Mouse (Mus musculus): Measurements from ENCODE around the gene Tob2. TPM values are rescaled to one million over a fixed set of nuclear protein-coding genes. Genes with fewer than 3 reads are reported as not detected.

Gene Tob2
- polyA plus RNA-seq, 1 experiment from 2014 or later: 20.3 TPM

DNA sequence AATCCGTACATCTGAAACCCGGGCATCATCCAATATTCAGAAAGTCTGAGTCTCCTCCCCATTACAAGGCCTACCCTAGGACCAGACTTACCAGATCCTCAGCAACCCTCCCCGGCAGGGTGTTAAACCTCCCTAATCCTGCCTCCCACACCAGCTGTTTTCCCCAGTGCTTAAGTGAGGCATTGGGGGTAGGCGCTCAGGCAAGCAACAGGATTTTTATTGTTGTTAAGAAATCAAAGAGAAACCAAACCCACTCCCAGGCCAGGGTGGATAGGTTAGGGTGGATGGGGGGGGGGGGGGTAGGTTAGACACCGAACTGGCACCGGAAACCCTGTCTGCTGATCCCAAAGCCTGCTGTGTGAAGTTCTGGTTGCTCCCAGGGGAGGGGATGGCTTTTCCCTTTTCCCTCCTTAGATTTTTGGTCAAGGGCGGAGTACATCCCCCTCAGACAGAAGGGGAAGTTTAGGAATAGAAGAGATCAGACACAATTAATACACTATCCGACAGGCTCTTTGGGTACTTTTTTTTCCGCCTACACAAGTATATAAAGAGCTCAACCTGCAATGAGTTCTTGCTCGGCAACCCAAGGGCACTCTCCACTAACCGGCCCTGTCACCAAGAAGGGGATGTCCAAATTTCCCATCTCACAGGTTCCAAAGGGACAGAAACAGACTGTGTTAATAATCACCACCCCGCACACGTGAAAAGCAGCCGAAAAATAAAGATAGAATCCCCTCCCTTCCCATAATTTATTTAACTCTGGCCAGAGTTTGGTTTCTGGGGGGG, 1.5 kb downstream of the Tob2 start:
- 1% methylated on average over 14 of the region's 14 CpGs for WGBS
- Histone ChIP-seq H3K36me3 (replicated peaks) (peaks cover 31% of the 10 kb centered on the region), H3K9me3 (no peaks in the 10 kb centered on the region), H3K4me1 (peaks cover 37% of the 10 kb centered on the region), H3K27me3 (replicated peaks; ENCODE audit: low read depth, poor library complexity, severe bottlenecking) (no peaks in the 10 kb centered on the region), H3K4me3 (peak overlapping the region; percentile 89), H3K27ac (replicated peaks) (peak overlapping the region; percentile 93)
- DNase-seq (ENCODE audit: low spot score): peak; percentile 30

DNA sequence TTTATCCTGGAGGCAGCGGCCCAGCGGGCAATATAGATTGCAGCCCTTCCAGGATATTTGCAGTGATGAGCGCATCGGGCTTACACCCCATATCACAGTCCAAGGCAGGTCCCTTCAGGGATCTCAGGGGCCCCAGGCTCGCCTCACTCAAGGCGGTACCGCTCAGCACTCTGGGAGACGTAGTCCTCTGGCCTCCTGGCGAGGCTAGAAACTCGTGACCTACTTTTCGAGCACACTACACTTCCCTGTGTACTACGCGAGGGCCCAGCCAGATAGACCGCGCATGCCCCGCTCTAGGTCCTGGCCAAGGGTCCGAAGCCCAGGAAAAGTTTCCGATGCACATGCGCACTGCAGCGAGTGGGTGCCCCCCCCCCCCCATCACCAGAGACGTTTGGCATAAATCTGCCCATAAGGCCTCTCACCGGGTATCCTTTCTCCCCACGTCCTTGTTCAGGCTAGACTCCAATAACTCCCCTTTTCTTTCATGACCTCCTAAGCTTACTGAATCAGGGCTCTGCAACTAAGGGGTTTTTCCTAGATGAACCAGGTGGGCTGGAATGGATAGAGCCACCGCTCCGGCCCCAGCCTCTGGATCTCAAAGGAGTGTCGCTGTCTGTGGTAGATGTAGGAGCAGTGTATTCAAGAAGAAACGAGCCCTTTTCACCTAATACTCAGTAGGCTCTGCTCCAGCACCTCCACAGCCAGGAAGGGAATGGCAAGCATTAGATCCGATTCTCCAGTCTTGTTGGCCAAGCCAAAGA, 2.4 kb downstream of the Tob2 start:
- WGBS: under 1% methylated on average over 28 of the region's 28 CpGs

DNA sequence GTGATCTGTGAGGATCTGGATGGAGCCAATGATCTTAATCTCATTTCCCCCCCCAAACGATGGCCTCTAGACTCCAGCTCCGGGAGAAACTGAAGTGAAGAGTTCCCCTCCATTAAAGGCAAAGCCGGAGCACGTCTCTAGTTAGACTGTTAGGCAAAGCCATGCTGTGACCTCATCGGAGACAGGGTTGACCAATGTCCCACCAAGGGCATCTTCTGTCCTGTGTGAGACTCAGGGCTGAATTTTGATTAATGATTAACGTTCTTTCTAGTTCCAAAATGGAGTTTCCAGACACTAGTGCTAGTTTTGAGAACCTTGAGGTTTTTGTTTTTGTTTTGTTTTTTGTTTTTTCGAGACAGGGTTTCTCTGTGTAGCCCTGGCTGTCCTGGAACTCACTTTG, 5.5 kb downstream of the Tob2 start:
- Histone ChIP-seq H3K27ac (replicated peaks) (no peak overlapping the region), H3K4me3 (no peak overlapping the region), H3K27me3 (replicated peaks; ENCODE audit: low read depth, poor library complexity, severe bottlenecking) (no peaks in the 10 kb centered on the region), H3K36me3 (replicated peaks) (peaks cover 67% of the 10 kb centered on the region), H3K4me1 (peaks cover 23% of the 10 kb centered on the region), H3K9me3 (no peaks in the 10 kb centered on the region)
- no peak for DNase-seq (ENCODE audit: low spot score)
- 92% methylated on average over 7 of the region's 7 CpGs for WGBS

More for the DNA sequence above, 2.4 kb downstream of the Tob2 start:
- Histone ChIP-seq H3K27me3 (replicated peaks; ENCODE audit: low read depth, poor library complexity, severe bottlenecking) (no peaks in the 10 kb centered on the region), H3K36me3 (replicated peaks) (peaks cover 40% of the 10 kb centered on the region), H3K4me1 (peaks cover 37% of the 10 kb centered on the region), H3K27ac (replicated peaks) (peak overlapping the region; percentile 93), H3K4me3 (peak overlapping the region; percentile 89), H3K9me3 (no peaks in the 10 kb centered on the region)
- peak; percentile 92 for DNase-seq (ENCODE audit: low spot score)

DNA sequence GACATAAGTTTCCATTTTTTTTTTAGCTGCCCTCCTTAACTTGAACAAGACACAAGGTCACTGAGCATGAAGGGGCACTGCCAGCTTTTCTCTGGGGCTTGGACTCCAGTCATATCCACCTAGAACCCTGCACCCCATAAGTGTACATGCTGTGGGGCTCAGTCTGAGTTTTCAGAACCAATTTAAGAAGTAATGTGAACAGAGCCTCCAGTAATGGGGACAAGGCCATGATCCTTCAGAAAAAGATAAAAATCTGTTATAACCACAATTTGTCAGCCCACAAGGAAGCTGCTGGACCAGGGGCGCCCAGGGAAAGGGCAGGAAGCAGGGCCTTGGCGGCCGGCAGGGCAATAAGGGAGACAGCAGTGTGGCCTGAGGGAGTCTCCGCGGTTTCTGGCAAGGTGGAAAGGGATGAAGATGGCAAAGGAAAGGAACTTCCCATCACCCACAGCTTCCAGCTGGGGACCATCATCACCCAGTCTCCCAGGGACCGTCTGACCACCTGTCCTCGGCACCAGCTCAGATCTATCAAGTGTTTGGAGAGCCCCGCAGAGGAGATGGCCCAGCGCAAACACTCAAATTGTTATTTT, 6.1 kb downstream of the Tob2 start:
- no peaks in the 10 kb centered on the region for H3K9me3 ChIP-seq
- H3K4me1 ChIP-seq: peaks cover 23% of the 10 kb centered on the region
- H3K36me3 ChIP-seq (replicated peaks): peaks cover 72% of the 10 kb centered on the region
- no peaks in the 10 kb centered on the region for H3K27me3 ChIP-seq (replicated peaks; ENCODE audit: low read depth, poor library complexity, severe bottlenecking)
- WGBS: 87% methylated on average over 9 of the region's 9 CpGs
- no peak overlapping the region for H3K4me3 ChIP-seq
- no peak overlapping the region for H3K27ac ChIP-seq (replicated peaks)
- no peak for DNase-seq (ENCODE audit: low spot score)

DNA sequence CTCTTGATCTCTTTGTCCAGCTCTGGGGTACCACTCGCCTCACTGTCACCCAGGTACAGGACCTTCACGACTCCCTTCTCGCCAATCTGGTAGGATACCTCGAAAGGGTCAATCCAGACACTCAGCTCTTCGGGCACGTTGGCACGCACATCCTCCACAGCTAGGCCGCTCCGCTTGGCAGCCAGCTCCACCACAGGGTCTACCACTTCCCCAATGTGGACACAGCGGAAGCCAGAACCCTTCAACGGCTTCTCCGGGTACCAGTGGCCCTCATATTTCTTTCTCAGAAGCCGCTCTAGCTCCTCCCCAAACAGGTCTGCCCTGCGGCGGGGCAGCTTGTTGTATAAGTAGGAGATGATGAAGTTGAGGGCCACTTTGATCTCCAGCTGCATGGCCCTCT, 7.2 kb downstream of the Tob2 start:
- no peak overlapping the region for H3K27ac ChIP-seq (replicated peaks)
- WGBS: 95% methylated on average over 15 of the region's 15 CpGs
- no peak overlapping the region for H3K4me3 ChIP-seq
- DNase-seq (ENCODE audit: low spot score): no peak
- no peaks in the 10 kb centered on the region for H3K9me3 ChIP-seq
- H3K4me1 ChIP-seq: peaks cover 15% of the 10 kb centered on the region
- H3K27me3 ChIP-seq (replicated peaks; ENCODE audit: low read depth, poor library complexity, severe bottlenecking): no peaks in the 10 kb centered on the region
- H3K36me3 ChIP-seq (replicated peaks): peaks cover 83% of the 10 kb centered on the region

DNA sequence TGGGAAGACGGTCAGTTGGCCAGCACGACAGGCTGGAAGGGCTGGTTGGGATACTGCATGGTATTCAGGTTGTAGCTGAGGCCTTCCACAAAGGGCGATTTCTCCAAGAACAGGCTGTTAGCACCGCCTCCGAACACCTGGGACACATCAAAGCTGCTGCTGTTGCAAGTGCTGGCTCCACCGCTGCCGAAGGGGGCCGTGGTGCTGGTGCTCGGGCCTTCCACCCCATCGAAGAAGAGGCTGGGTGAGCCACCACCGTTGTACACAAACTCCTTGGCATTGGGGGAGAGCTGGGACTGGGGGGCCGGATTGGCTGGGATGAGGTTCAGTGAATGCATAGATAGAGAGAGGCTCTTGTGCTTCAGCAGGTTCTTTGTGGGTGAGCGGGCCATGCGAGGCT, 7.9 kb downstream of the Tob2 start:
- WGBS: 86% methylated on average over 14 of the region's 14 CpGs
- H3K4me1 ChIP-seq: peaks cover 9% of the 10 kb centered on the region

DNA sequence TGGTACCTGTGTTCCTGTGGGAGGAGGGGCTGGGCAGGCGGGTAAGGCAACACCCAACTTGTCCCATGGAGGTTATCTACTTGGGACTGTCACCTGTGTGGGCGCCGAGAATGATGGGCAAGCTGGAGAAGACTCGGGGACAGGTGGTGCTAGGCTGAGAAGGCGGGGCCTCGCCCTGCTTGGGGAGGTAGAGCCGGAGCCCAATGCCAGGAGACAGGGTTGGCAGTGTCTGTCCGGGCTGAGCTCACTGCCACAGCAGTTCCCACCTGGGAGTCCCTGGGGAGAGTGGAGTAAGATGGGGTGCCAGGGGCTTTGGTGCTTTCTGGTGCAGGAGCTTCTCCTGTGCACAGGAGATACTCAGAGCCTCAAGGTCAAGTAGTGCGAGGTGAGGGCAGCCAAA, 9.5 kb downstream of the Tob2 start:
- no peak overlapping the region for H3K4me3 ChIP-seq
- no peak for DNase-seq (ENCODE audit: low spot score)
- 84% methylated on average over 9 of the region's 9 CpGs for WGBS
- H3K4me1 ChIP-seq: no peaks in the 10 kb centered on the region; the same call in 1 of the 2 replicates
- no peak overlapping the region for H3K27ac ChIP-seq (replicated peaks)
- H3K36me3 ChIP-seq (replicated peaks): peaks cover 76% of the 10 kb centered on the region
- H3K9me3 ChIP-seq: no peaks in the 10 kb centered on the region
- no peaks in the 10 kb centered on the region for H3K27me3 ChIP-seq (replicated peaks; ENCODE audit: low read depth, poor library complexity, severe bottlenecking)

More for the DNA sequence above, 7.9 kb downstream of the Tob2 start:
- Histone ChIP-seq H3K27ac (replicated peaks) (no peak overlapping the region), H3K4me3 (no peak overlapping the region), H3K9me3 (no peaks in the 10 kb centered on the region), H3K27me3 (replicated peaks; ENCODE audit: low read depth, poor library complexity, severe bottlenecking) (no peaks in the 10 kb centered on the region), H3K36me3 (replicated peaks) (peaks cover 85% of the 10 kb centered on the region)
- no peak for DNase-seq (ENCODE audit: low spot score)

DNA sequence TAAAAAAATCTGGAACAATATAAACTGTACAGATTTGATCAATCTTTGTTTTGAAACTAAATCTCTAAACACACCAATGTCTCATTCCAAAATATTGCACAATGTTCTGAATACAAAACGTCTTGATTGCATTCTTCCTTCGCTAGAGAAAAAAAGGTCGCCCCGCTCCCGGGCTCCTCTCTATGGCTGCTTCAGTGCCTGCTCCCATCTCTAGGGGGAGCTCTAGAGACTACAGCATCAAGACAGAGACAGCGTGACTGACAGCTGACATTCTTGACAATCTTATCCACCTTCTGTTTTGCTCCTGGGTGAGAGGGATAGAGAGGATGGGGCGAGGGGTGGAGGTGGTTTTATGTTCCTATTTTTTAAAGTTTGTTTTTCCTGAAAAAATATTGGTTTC, 10.3 kb downstream of the Tob2 start:
- Histone ChIP-seq H3K4me1 (no peaks in the 10 kb centered on the region; the same call in 1 of the 2 replicates), H3K36me3 (replicated peaks) (peaks cover 68% of the 10 kb centered on the region), H3K4me3 (no peak overlapping the region), H3K27ac (replicated peaks) (no peak overlapping the region), H3K27me3 (replicated peaks; ENCODE audit: low read depth, poor library complexity, severe bottlenecking) (no peaks in the 10 kb centered on the region), H3K9me3 (no peaks in the 10 kb centered on the region)
- 49% methylated on average over 7 of the region's 7 CpGs for WGBS
- peak; percentile 53 for DNase-seq (ENCODE audit: low spot score)

DNA sequence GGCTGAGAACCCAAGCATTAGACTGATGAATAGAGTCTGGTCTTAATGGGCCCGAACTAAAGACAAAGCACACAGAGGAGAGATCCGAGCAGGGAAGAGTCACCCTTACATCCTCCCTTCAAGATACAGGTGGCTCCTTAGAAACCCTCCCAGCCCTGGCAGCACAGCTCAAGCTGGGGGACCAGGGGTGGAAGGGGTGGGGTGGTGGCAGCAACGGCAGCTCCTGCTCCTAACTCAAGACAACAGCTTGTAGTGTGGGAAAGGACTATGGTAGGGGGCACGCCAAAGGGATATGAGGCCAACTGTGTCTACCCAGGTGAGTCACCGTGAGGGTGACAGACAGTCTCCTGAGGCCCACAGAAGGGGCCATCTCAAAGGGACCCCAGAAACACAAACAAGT, 10.7 kb downstream of the Tob2 start:
- DNase-seq (ENCODE audit: low spot score): no peak
- WGBS: 88% methylated on average over 5 of the region's 5 CpGs
- H3K27ac ChIP-seq (replicated peaks): no peak overlapping the region
- no peaks in the 10 kb centered on the region; the same call in 1 of the 2 replicates for H3K4me1 ChIP-seq
- H3K27me3 ChIP-seq (replicated peaks; ENCODE audit: low read depth, poor library complexity, severe bottlenecking): no peaks in the 10 kb centered on the region
- H3K4me3 ChIP-seq: no peak overlapping the region
- no peaks in the 10 kb centered on the region for H3K9me3 ChIP-seq
- peaks cover 64% of the 10 kb centered on the region for H3K36me3 ChIP-seq (replicated peaks)

DNA sequence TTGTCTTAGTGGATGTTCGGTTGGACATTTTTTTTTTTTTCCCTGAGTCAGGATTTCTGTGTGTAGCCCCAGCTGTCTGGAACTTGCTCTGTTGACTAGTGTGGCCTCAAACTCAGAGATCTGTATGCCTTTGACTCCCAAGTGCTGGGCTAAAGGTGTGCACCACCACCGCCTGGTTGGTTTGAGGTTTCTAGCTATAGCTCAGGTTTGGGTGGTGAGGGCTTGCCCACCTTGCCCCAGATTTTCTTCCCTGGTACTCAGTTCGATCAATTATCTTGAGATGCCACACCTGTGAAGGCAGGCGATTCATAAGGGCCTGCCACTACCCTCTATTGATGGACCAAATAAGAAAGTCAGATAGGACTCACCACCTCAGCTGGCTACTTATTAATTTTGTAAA, 11.4 kb downstream of the Tob2 start:
- no peak for DNase-seq (ENCODE audit: low spot score)
- H3K27me3 ChIP-seq (replicated peaks; ENCODE audit: low read depth, poor library complexity, severe bottlenecking): no peaks in the 10 kb centered on the region
- no peak overlapping the region for H3K4me3 ChIP-seq
- H3K27ac ChIP-seq (replicated peaks): no peak overlapping the region
- WGBS: 92% methylated on average over 4 of the region's 4 CpGs
- H3K9me3 ChIP-seq: no peaks in the 10 kb centered on the region
- peaks cover 57% of the 10 kb centered on the region for H3K36me3 ChIP-seq (replicated peaks)
- H3K4me1 ChIP-seq: no peaks in the 10 kb centered on the region; the same call in 1 of the 2 replicates

DNA sequence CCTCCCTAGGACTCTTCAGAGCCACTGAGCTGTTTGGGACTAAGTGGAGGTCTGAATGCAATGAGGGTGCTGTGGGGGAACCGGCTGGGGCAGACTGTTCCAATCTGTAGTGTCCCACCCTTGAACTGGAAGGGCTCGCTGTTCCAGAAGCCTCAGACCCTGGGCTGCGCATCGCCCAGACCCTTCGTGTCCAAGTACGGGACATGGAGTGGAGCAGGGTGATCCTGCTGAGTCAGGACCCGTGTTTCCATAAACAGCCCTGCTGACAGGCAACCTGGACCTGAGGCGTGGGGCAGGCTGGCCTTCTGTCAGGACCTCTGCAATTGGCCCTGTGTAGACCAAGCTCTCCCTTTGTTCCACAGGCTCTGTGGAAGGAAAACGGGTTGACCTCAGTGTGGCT, 11.8 kb downstream of the Tob2 start:
- WGBS: 89% methylated on average over 9 of the region's 9 CpGs
- peaks cover 53% of the 10 kb centered on the region for H3K36me3 ChIP-seq (replicated peaks)
- H3K4me3 ChIP-seq: no peak overlapping the region
- no peaks in the 10 kb centered on the region; the same call in 1 of the 2 replicates for H3K4me1 ChIP-seq
- no peaks in the 10 kb centered on the region for H3K27me3 ChIP-seq (replicated peaks; ENCODE audit: low read depth, poor library complexity, severe bottlenecking)
- no peak overlapping the region for H3K27ac ChIP-seq (replicated peaks)
- H3K9me3 ChIP-seq: no peaks in the 10 kb centered on the region
- no peak for DNase-seq (ENCODE audit: low spot score)

DNA sequence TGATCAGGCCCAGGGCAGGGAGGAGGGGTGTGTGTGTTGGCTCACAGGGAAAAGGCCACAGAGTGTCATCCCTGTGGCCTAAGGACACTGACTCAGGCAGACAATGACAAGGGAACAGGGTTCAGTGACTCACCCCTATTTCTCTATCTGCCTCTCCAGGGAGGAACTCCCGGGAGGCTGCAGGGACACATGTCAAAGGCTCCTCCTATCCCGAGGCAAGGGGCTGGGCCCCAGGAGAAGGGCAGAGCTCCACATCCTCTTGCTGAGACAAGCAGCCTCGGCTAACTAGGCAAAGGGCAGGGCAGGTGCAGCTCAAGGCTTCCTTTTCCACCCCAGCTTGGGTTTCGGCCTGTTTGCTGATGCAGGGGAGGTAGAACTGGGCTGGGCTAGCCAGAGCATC, 12.9 kb downstream of the Tob2 start:
- no peak for DNase-seq (ENCODE audit: low spot score)
- H3K9me3 ChIP-seq: no peaks in the 10 kb centered on the region
- no peaks in the 10 kb centered on the region for H3K27me3 ChIP-seq (replicated peaks; ENCODE audit: low read depth, poor library complexity, severe bottlenecking)
- peaks cover 42% of the 10 kb centered on the region for H3K36me3 ChIP-seq (replicated peaks)
- H3K4me1 ChIP-seq: no peaks in the 10 kb centered on the region; the same call in 1 of the 2 replicates
- 33% methylated on average over 4 of the region's 4 CpGs for WGBS
- H3K4me3 ChIP-seq: no peak overlapping the region
- H3K27ac ChIP-seq (replicated peaks): no peak overlapping the region

All from embryonic facial prominence, embryonic 10.5 days (tissue).